Mouse (Mus musculus) B cell, adult 62 days (primary cell): Measurements from ENCODE around the gene Fez1. TPM values are rescaled to one million over a fixed set of nuclear protein-coding genes. Genes with fewer than 3 reads are reported as not detected.

ENCODE experiments used
- total RNA-seq: library from RNA; stranded (reverse); gene quantifications from 4 replicates; pipeline ENCODE4 v1.2.4, GENCODE M21; 2023

Gene Fez1
- not detected in 4 replicates for total RNA-seq

DNA sequence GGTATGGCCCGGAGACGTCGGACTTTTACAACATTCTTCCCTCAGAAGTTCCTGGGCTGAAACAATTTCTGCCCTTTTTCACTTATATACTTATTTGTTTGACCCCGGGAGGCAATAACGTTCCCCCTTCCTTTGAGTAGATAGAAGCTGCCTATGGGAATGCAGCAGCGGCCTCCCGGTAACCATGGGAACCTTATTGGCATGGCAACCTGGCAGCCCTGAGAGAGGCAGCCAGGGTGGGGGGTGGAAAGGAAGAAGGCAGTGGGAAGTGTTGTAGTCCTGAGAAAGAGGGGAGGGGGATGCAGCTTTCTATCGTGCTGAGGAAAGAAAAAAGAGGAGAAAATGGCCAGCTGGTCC is at the start of gene Fez1:
Gene Fez1 (plus strand): TSS at position 221 of the 357 bp plus-strand sequence.

DNA sequence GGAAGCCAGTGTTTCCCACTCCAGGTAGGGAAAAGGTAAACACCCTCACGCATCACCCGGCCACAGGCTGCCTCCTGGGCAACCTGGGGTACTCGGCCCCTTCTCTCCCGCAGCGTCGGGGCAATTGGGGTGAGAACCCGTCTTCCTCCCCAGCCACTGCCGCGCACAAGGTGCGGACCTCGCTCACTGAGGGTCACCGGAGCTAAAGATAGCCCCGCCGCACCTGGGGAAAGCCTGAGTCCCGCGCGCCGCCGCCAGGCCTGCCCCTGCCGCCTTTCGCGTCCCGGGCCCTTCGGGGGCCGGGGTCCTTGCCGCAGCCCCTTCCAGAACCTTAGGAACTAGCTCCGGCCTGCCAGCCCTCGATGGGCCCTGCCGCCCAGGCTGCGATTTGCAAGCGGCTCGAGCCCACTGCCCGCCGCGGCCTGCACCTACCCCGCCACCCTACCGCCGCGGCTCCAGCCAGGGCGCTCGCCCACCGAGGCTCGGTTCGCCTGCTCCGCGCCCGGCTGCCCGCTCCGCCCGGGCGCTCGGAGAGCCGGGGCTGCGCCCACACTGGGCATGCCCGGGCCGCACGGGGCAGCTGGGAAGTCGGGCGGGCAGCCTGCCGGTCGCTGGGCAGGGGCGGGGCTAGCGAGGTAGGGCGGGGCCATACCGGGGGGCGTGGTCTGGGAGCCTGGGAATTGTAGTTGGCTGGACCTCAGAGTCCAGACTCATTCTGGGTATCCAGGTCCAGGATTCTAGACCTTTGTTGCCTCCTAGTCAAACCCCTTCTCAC is 24.7 kb upstream of the Fez1 start, which contains the start of gene Ei24:
Gene Ei24 (minus strand): TSS at position 613 of the 775 bp plus-strand sequence.

Other genes with a start within 250 kb of the Fez1 start
- gene Gm17689, start 239.2 kb upstream of the Fez1 start, total RNA-seq: not detected in 4 replicates
- not detected in 4 replicates for gene A630095E13Rik, start 178.5 kb upstream of the Fez1 start, total RNA-seq
- gene Acrv1, start 128.6 kb upstream of the Fez1 start, total RNA-seq: not detected in 4 replicates
- gene Chek1, start 94.8 kb upstream of the Fez1 start, total RNA-seq: 11.7 to 16.8 TPM (median 15.2 TPM) in 4 replicates
- 132 to 143 TPM (median 134 TPM) in 4 replicates for gene Stt3a, start 54.2 kb upstream of the Fez1 start, total RNA-seq
- 38.8 to 43.6 TPM (median 41.9 TPM) in 4 replicates for gene Ei24, start 24.5 kb upstream of the Fez1 start, total RNA-seq